Mouse (Mus musculus): Measurements from ENCODE around the gene Klhdc3. TPM values are rescaled to one million over a fixed set of nuclear protein-coding genes. Genes with fewer than 3 reads are reported as not detected.

Gene Klhdc3
- polyA plus RNA-seq, 1 experiment from 2014 or later: 111 TPM

- 1% methylated on average over 43 of the region's 43 CpGs for WGBS
- Histone ChIP-seq H3K4me1 (ENCODE audit: control insufficient read depth, insufficient read depth, low read length) (peaks cover 18% of the 10 kb centered on the region), H3K27me3 (replicated peaks; ENCODE audit: control insufficient read depth, insufficient read depth, low read length) (no peaks in the 10 kb centered on the region), H3K36me3 (ENCODE audit: control insufficient read depth, insufficient read depth, low read length) (peaks cover 15% of the 10 kb centered on the region), H3K9ac (ENCODE audit: low read depth, low read length) (peak within 1 kb of the TSS; percentile 87), H3K27ac (ENCODE audit: low read length) (peak within 1 kb of the TSS; percentile 89), H3K4me2 (ENCODE audit: low read depth, low read length) (peak within 1 kb of the TSS; percentile 69), H3K9me3 (ENCODE audit: control insufficient read depth, low read length) (no peaks in the 10 kb centered on the region), H3K4me3 (ENCODE audit: low read length) (peak within 1 kb of the TSS; percentile 84)
- peak; percentile 95 for ATAC-seq
Measured at GRCm38 (mm10) chr17:46673850-46674529, 6.7 kb downstream of the Klhdc3 start, which contains the start of gene Rrp36. Rrp36 (minus strand) TSS chr17:46674352.

- peaks cover 12% of the 10 kb centered on the region for H3K36me3 ChIP-seq (ENCODE audit: control insufficient read depth, insufficient read depth, low read length)
- no peak for ATAC-seq
- H3K4me1 ChIP-seq (ENCODE audit: control insufficient read depth, insufficient read depth, low read length): peaks cover 5% of the 10 kb centered on the region
- H3K9me3 ChIP-seq (ENCODE audit: control insufficient read depth, low read length): no peaks in the 10 kb centered on the region
- WGBS: 96% methylated on average over 10 of the region's 10 CpGs
- H3K4me2 ChIP-seq (ENCODE audit: low read depth, low read length): no peak overlapping the region
- H3K4me3 ChIP-seq (ENCODE audit: low read length): no peak overlapping the region
- H3K9ac ChIP-seq (ENCODE audit: low read depth, low read length): no peak overlapping the region
- no peak overlapping the region for H3K27ac ChIP-seq (ENCODE audit: low read length)
- H3K27me3 ChIP-seq (replicated peaks; ENCODE audit: control insufficient read depth, insufficient read depth, low read length): no peaks in the 10 kb centered on the region
Measured at GRCm38 (mm10) chr17:46669911-46670310, 10.8 kb downstream of the Klhdc3 start.

GRCm38 (mm10) chr17:46667712-46668111 lies 13.0 kb downstream of the Klhdc3 start:
- H3K4me1 ChIP-seq (ENCODE audit: control insufficient read depth, insufficient read depth, low read length): no peaks in the 10 kb centered on the region
- H3K9ac ChIP-seq (ENCODE audit: low read depth, low read length): no peak overlapping the region
- peaks cover 25% of the 10 kb centered on the region for H3K36me3 ChIP-seq (ENCODE audit: control insufficient read depth, insufficient read depth, low read length)
- H3K4me3 ChIP-seq (ENCODE audit: low read length): no peak overlapping the region
- WGBS: 84% methylated on average over 16 of the region's 16 CpGs
- no peak overlapping the region for H3K4me2 ChIP-seq (ENCODE audit: low read depth, low read length)
- H3K27me3 ChIP-seq (replicated peaks; ENCODE audit: control insufficient read depth, insufficient read depth, low read length): no peaks in the 10 kb centered on the region
- no peaks in the 10 kb centered on the region for H3K9me3 ChIP-seq (ENCODE audit: control insufficient read depth, low read length)
- H3K27ac ChIP-seq (ENCODE audit: low read length): no peak overlapping the region
- no peak for ATAC-seq

- no peaks in the 10 kb centered on the region for H3K4me1 ChIP-seq (ENCODE audit: control insufficient read depth, insufficient read depth, low read length)
- H3K9me3 ChIP-seq (ENCODE audit: control insufficient read depth, low read length): no peaks in the 10 kb centered on the region
- H3K27ac ChIP-seq (ENCODE audit: low read length): no peak overlapping the region
- no peak for ATAC-seq
- no peaks in the 10 kb centered on the region for H3K27me3 ChIP-seq (replicated peaks; ENCODE audit: control insufficient read depth, insufficient read depth, low read length)
- no peak overlapping the region for H3K4me3 ChIP-seq (ENCODE audit: low read length)
- WGBS: 83% methylated on average over 5 of the region's 5 CpGs
- peaks cover 39% of the 10 kb centered on the region for H3K36me3 ChIP-seq (ENCODE audit: control insufficient read depth, insufficient read depth, low read length)
- no peak overlapping the region for H3K9ac ChIP-seq (ENCODE audit: low read depth, low read length)
- no peak overlapping the region for H3K4me2 ChIP-seq (ENCODE audit: low read depth, low read length)
Measured at GRCm38 (mm10) chr17:46662730-46663129, 18.0 kb downstream of the Klhdc3 start.

GRCm38 (mm10) chr17:46661981-46662380 lies 18.7 kb downstream of the Klhdc3 start:
- 91% methylated on average over 12 of the region's 12 CpGs for WGBS
- no peak for ATAC-seq

GRCm38 (mm10) chr17:46661351-46661750 lies 19.4 kb downstream of the Klhdc3 start:
- Histone ChIP-seq H3K4me1 (ENCODE audit: control insufficient read depth, insufficient read depth, low read length) (no peaks in the 10 kb centered on the region), H3K9me3 (ENCODE audit: control insufficient read depth, low read length) (no peaks in the 10 kb centered on the region), H3K9ac (ENCODE audit: low read depth, low read length) (no peak overlapping the region), H3K4me3 (ENCODE audit: low read length) (no peak overlapping the region), H3K27ac (ENCODE audit: low read length) (no peak overlapping the region), H3K4me2 (ENCODE audit: low read depth, low read length) (no peak overlapping the region), H3K27me3 (replicated peaks; ENCODE audit: control insufficient read depth, insufficient read depth, low read length) (no peaks in the 10 kb centered on the region), H3K36me3 (ENCODE audit: control insufficient read depth, insufficient read depth, low read length) (peaks cover 36% of the 10 kb centered on the region)
- WGBS: 90% methylated on average over 9 of the region's 9 CpGs
- ATAC-seq: no peak

More at GRCm38 (mm10) chr17:46661981-46662380, 18.7 kb downstream of the Klhdc3 start:
- Histone ChIP-seq H3K9ac (ENCODE audit: low read depth, low read length) (no peak overlapping the region), H3K27me3 (replicated peaks; ENCODE audit: control insufficient read depth, insufficient read depth, low read length) (no peaks in the 10 kb centered on the region), H3K27ac (ENCODE audit: low read length) (no peak overlapping the region), H3K4me1 (ENCODE audit: control insufficient read depth, insufficient read depth, low read length) (no peaks in the 10 kb centered on the region), H3K9me3 (ENCODE audit: control insufficient read depth, low read length) (no peaks in the 10 kb centered on the region), H3K4me2 (ENCODE audit: low read depth, low read length) (no peak overlapping the region), H3K36me3 (ENCODE audit: control insufficient read depth, insufficient read depth, low read length) (peaks cover 40% of the 10 kb centered on the region), H3K4me3 (ENCODE audit: low read length) (no peak overlapping the region)

DNA sequence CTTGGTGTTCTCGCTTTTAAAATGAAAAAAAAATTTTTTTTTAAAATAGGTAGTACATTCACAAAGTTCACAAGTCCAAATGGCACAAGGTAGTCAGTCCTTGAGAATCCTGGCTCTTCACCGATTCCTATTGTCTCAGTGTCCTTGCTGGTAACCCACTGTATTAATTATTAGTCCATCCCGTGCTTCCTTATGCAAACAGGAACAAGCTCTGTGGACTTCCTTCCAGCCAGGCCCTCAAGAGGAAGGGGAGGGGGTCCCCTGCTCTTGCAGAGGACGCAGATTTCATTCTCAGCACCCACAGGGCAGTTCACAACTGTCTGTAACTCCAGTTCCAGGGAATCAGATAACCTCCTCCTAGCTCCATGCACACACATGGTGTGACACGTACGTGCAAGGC lies 24.7 kb downstream of the Klhdc3 start:
- Histone ChIP-seq H3K4me1 (ENCODE audit: control insufficient read depth, insufficient read depth, low read length) (peaks cover 23% of the 10 kb centered on the region), H3K9me3 (ENCODE audit: control insufficient read depth, low read length) (no peaks in the 10 kb centered on the region), H3K27ac (ENCODE audit: low read length) (no peak overlapping the region), H3K4me3 (ENCODE audit: low read length) (no peak overlapping the region), H3K36me3 (ENCODE audit: control insufficient read depth, insufficient read depth, low read length) (peaks cover 38% of the 10 kb centered on the region), H3K4me2 (ENCODE audit: low read depth, low read length) (no peak overlapping the region), H3K27me3 (replicated peaks; ENCODE audit: control insufficient read depth, insufficient read depth, low read length) (no peaks in the 10 kb centered on the region), H3K9ac (ENCODE audit: low read depth, low read length) (no peak overlapping the region)
- no peak for ATAC-seq
- 71% methylated on average over 6 of the region's 6 CpGs for WGBS

DNA sequence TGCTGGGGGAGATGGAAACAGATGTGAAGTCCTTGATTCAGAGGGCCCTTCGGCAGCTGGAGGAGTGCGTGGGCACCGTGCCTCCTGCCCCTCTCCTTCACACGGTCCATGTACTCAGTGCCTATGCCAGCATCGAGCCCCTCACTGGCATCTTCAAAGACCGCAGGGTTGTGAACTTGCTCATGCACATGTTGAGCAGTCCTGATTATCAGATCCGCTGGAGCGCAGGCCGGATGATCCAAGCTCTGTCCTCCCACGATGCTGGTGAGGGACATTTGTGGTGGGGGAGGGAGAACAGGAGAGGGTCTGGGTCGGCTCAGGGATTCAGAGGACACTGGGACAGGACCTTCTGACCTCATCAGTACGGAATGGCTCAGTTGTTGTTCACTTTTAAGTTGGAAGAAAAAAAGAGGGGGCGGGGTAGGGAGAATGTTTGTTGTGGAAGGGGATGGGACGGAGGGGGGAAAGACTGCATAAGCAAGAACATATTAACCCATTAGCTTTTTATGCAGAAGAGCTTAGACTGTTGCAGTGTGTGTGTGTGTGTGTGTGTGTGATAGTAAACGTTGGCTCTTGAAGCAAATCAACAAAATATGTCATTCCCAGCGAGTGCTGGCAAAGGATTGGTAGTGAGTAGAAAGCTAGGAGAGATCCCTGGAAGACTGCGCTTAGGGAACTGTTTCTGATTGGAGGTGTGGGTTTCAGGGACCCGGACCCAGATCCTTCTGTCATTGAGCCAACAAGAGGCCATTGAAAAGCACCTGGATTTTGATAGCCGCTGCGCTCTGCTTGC lies 28.8 kb downstream of the Klhdc3 start:
- Histone ChIP-seq H3K4me1 (ENCODE audit: control insufficient read depth, insufficient read depth, low read length) (peaks cover 27% of the 10 kb centered on the region), H3K9ac (ENCODE audit: low read depth, low read length) (peak overlapping the region; percentile 83), H3K36me3 (ENCODE audit: control insufficient read depth, insufficient read depth, low read length) (peaks cover 24% of the 10 kb centered on the region), H3K27me3 (replicated peaks; ENCODE audit: control insufficient read depth, insufficient read depth, low read length) (no peaks in the 10 kb centered on the region), H3K9me3 (ENCODE audit: control insufficient read depth, low read length) (no peaks in the 10 kb centered on the region), H3K27ac (ENCODE audit: low read length) (peak overlapping the region; percentile 93), H3K4me3 (ENCODE audit: low read length) (peak overlapping the region; percentile 77), H3K4me2 (ENCODE audit: low read depth, low read length) (peak overlapping the region; percentile 85)
- 68% methylated on average over 20 of the region's 20 CpGs for WGBS
- ATAC-seq: no peak

- peak overlapping the region; percentile 77 for H3K4me3 ChIP-seq (ENCODE audit: low read length)
- H3K27ac ChIP-seq (ENCODE audit: low read length): peak overlapping the region; percentile 93
- no peaks in the 10 kb centered on the region for H3K9me3 ChIP-seq (ENCODE audit: control insufficient read depth, low read length)
- H3K9ac ChIP-seq (ENCODE audit: low read depth, low read length): peak overlapping the region; percentile 83
- no peaks in the 10 kb centered on the region for H3K27me3 ChIP-seq (replicated peaks; ENCODE audit: control insufficient read depth, insufficient read depth, low read length)
- no peak for ATAC-seq
- 69% methylated on average over 17 of the region's 17 CpGs for WGBS
- H3K4me1 ChIP-seq (ENCODE audit: control insufficient read depth, insufficient read depth, low read length): peaks cover 29% of the 10 kb centered on the region
- H3K4me2 ChIP-seq (ENCODE audit: low read depth, low read length): peak overlapping the region; percentile 85
- peaks cover 24% of the 10 kb centered on the region for H3K36me3 ChIP-seq (ENCODE audit: control insufficient read depth, insufficient read depth, low read length)
Measured at GRCm38 (mm10) chr17:46651292-46651691, 29.4 kb downstream of the Klhdc3 start.

Measured in intestine, embryonic 16.5 days (tissue).